Mouse (Mus musculus): ENCODE measurements around the gene Iqub. TPM values are rescaled to one million over a fixed set of nuclear protein-coding genes. Genes with fewer than 3 reads are reported as not detected.

The Iqub gene
- polyA plus RNA-seq, 1 experiment: 0.03 TPM

GRCm38 (mm10) chr6:24486530-24486929 lies 28.3 kb downstream of the Iqub start:
- H3K36me3 ChIP-seq (ENCODE audit: control insufficient read depth, insufficient read depth, low read length): no peaks in the 10 kb centered on the region
- no peak for TF ChIP-seq CTCF (conservative IDR thresholded peaks at IDR 0.05; ENCODE audit: insufficient read depth, insufficient read length, low read depth, low read length)
- TF ChIP-seq POLR2A (IDR thresholded peaks at IDR 0.05; ENCODE audit: low read depth, low read length): no peak
- no peak overlapping the region for H3K4me3 ChIP-seq (ENCODE audit: insufficient read depth, low read depth, low read length)
- H3K27ac ChIP-seq (ENCODE audit: insufficient read depth, low read depth, low read length): no peak overlapping the region
- no peak for DNase-seq
- H3K4me1 ChIP-seq (ENCODE audit: control insufficient read depth, insufficient read depth, low read length): no peaks in the 10 kb centered on the region
- 78% methylated on average over 5 of the region's 5 CpGs for WGBS
- H3K27me3 ChIP-seq (replicated peaks; ENCODE audit: control insufficient read depth, insufficient read depth, low read length): no peaks in the 10 kb centered on the region

- H3K27me3 ChIP-seq (replicated peaks; ENCODE audit: control insufficient read depth, insufficient read depth, low read length): no peaks in the 10 kb centered on the region
- 80% methylated on average over 1 of the region's 1 CpGs for WGBS
- no peak for DNase-seq
- TF ChIP-seq POLR2A (IDR thresholded peaks at IDR 0.05; ENCODE audit: low read depth, low read length) (no peak), CTCF (conservative IDR thresholded peaks at IDR 0.05; ENCODE audit: insufficient read depth, insufficient read length, low read depth, low read length) (no peak)
- H3K4me3 ChIP-seq (ENCODE audit: insufficient read depth, low read depth, low read length): no peak overlapping the region
- H3K27ac ChIP-seq (ENCODE audit: insufficient read depth, low read depth, low read length): no peak overlapping the region
- H3K36me3 ChIP-seq (ENCODE audit: control insufficient read depth, insufficient read depth, low read length): no peaks in the 10 kb centered on the region
- H3K4me1 ChIP-seq (ENCODE audit: control insufficient read depth, insufficient read depth, low read length): no peaks in the 10 kb centered on the region
Measured at GRCm38 (mm10) chr6:24470571-24471132, 44.2 kb downstream of the Iqub start.

- WGBS: 92% methylated on average over 2 of the region's 2 CpGs
- Histone ChIP-seq H3K4me3 (ENCODE audit: insufficient read depth, low read depth, low read length) (no peak overlapping the region), H3K27me3 (replicated peaks; ENCODE audit: control insufficient read depth, insufficient read depth, low read length) (no peaks in the 10 kb centered on the region), H3K4me1 (ENCODE audit: control insufficient read depth, insufficient read depth, low read length) (no peaks in the 10 kb centered on the region), H3K36me3 (ENCODE audit: control insufficient read depth, insufficient read depth, low read length) (no peaks in the 10 kb centered on the region), H3K27ac (ENCODE audit: insufficient read depth, low read depth, low read length) (no peak overlapping the region)
- TF ChIP-seq POLR2A (IDR thresholded peaks at IDR 0.05; ENCODE audit: low read depth, low read length) (no peak), CTCF (conservative IDR thresholded peaks at IDR 0.05; ENCODE audit: insufficient read depth, insufficient read length, low read depth, low read length) (no peak)
- no peak for DNase-seq
Measured at GRCm38 (mm10) chr6:24470135-24470534, 44.7 kb downstream of the Iqub start.

GRCm38 (mm10) chr6:24456097-24456496 lies 58.8 kb downstream of the Iqub start:
- Histone ChIP-seq H3K27ac (ENCODE audit: insufficient read depth, low read depth, low read length) (no peak overlapping the region), H3K4me3 (ENCODE audit: insufficient read depth, low read depth, low read length) (no peak overlapping the region), H3K4me1 (ENCODE audit: control insufficient read depth, insufficient read depth, low read length) (no peaks in the 10 kb centered on the region), H3K36me3 (ENCODE audit: control insufficient read depth, insufficient read depth, low read length) (no peaks in the 10 kb centered on the region), H3K27me3 (replicated peaks; ENCODE audit: control insufficient read depth, insufficient read depth, low read length) (no peaks in the 10 kb centered on the region)
- 32% methylated on average over 7 of the region's 7 CpGs for WGBS
- peak; percentile 76 for DNase-seq
- TF ChIP-seq POLR2A (IDR thresholded peaks at IDR 0.05; ENCODE audit: low read depth, low read length): no peak
- peak; percentile 83 for TF ChIP-seq CTCF (conservative IDR thresholded peaks at IDR 0.05; ENCODE audit: insufficient read depth, insufficient read length, low read depth, low read length)

GRCm38 (mm10) chr6:24451026-24451821 lies 63.6 kb downstream of the Iqub start:
- no peak overlapping the region for H3K27ac ChIP-seq (ENCODE audit: insufficient read depth, low read depth, low read length)
- H3K27me3 ChIP-seq (replicated peaks; ENCODE audit: control insufficient read depth, insufficient read depth, low read length): no peaks in the 10 kb centered on the region
- TF ChIP-seq POLR2A (IDR thresholded peaks at IDR 0.05; ENCODE audit: low read depth, low read length) (no peak), CTCF (conservative IDR thresholded peaks at IDR 0.05; ENCODE audit: insufficient read depth, insufficient read length, low read depth, low read length) (no peak)
- WGBS: 13% methylated on average over 22 of the region's 22 CpGs
- H3K4me3 ChIP-seq (ENCODE audit: insufficient read depth, low read depth, low read length): no peak overlapping the region
- DNase-seq: peak; percentile 18
- H3K4me1 ChIP-seq (ENCODE audit: control insufficient read depth, insufficient read depth, low read length): no peaks in the 10 kb centered on the region
- H3K36me3 ChIP-seq (ENCODE audit: control insufficient read depth, insufficient read depth, low read length): no peaks in the 10 kb centered on the region

GRCm38 (mm10) chr6:24450241-24450640 lies 64.6 kb downstream of the Iqub start:
- Histone ChIP-seq H3K27me3 (replicated peaks; ENCODE audit: control insufficient read depth, insufficient read depth, low read length) (no peaks in the 10 kb centered on the region), H3K4me3 (ENCODE audit: insufficient read depth, low read depth, low read length) (no peak overlapping the region), H3K36me3 (ENCODE audit: control insufficient read depth, insufficient read depth, low read length) (no peaks in the 10 kb centered on the region), H3K4me1 (ENCODE audit: control insufficient read depth, insufficient read depth, low read length) (no peaks in the 10 kb centered on the region), H3K27ac (ENCODE audit: insufficient read depth, low read depth, low read length) (no peak overlapping the region)
- WGBS: 95% methylated on average over 6 of the region's 6 CpGs
- no peak for TF ChIP-seq POLR2A (IDR thresholded peaks at IDR 0.05; ENCODE audit: low read depth, low read length)
- no peak for TF ChIP-seq CTCF (conservative IDR thresholded peaks at IDR 0.05; ENCODE audit: insufficient read depth, insufficient read length, low read depth, low read length)
- no peak for DNase-seq

GRCm38 (mm10) chr6:24416056-24416455 lies 98.8 kb downstream of the Iqub start:
- H3K4me3 ChIP-seq (ENCODE audit: insufficient read depth, low read depth, low read length): no peak overlapping the region
- WGBS: 87% methylated on average over 11 of the region's 11 CpGs
- H3K36me3 ChIP-seq (ENCODE audit: control insufficient read depth, insufficient read depth, low read length): no peaks in the 10 kb centered on the region
- no peaks in the 10 kb centered on the region for H3K27me3 ChIP-seq (replicated peaks; ENCODE audit: control insufficient read depth, insufficient read depth, low read length)
- no peaks in the 10 kb centered on the region for H3K4me1 ChIP-seq (ENCODE audit: control insufficient read depth, insufficient read depth, low read length)
- no peak overlapping the region for H3K27ac ChIP-seq (ENCODE audit: insufficient read depth, low read depth, low read length)
- no peak for DNase-seq
- no peak for TF ChIP-seq CTCF (conservative IDR thresholded peaks at IDR 0.05; ENCODE audit: insufficient read depth, insufficient read length, low read depth, low read length)
